Mouse (Mus musculus) right cerebral cortex, postnatal 36 days (tissue): ENCODE results near the gene Ppm1k.
"Not testable (repeated sequence)": the region's sequence is repeated elsewhere in the genome, so short reads cannot be mapped to it uniquely, and the experiment has no call there.

ENCODE experiments used
- DNase-seq, 2 experiments: peaks; one replicate each; pipeline ENCODE4 v3.0.0; 2022; ENCODE audit warnings: low spot score in 2 of 2, mixed read lengths in 1 of 2

Ppm1k gene

DNA sequence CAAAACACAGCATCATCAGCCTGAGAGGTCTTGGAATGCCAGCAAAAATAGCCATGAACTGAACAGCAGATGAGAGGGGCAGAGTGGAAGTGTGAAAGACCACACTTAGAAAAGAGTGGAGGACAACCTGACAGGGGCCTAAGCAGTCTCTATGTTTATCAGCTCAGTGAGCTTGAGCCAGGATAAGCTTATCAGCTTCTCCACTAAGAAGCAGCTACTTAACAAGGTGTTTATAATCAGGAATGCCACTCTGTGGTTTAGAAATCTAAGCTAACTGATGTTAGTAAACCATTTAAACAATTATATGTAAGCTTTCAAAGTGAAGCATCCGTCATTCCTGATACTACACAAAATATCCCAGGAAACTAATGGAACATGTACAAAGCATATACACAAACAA is 3.2 kb downstream of the Ppm1k start:
- no peak for DNase-seq

GRCm38 (mm10) chr6:57531441-57531840 is 3.8 kb downstream of the Ppm1k start:
- DNase-seq = no peak

DNA sequence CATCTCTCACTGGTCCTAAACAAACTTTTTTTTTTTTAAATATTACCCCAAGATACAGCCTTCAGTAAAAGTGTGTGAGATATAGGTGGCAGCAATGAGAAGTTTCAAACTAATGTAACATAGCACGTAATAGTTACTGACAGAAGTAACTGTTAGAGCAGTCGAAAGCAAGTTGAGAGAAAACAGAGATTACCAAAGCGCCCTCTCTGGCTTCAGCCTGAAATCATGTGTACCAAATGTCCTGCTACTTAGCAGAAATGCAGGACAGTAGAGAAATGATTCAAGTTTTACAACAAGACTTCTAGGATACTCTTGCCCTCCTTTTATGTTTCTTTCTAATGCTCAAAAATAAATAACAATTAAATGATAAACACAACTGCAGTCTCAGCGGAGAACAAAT is 4.3 kb downstream of the Ppm1k start:
- no peak for DNase-seq

DNA sequence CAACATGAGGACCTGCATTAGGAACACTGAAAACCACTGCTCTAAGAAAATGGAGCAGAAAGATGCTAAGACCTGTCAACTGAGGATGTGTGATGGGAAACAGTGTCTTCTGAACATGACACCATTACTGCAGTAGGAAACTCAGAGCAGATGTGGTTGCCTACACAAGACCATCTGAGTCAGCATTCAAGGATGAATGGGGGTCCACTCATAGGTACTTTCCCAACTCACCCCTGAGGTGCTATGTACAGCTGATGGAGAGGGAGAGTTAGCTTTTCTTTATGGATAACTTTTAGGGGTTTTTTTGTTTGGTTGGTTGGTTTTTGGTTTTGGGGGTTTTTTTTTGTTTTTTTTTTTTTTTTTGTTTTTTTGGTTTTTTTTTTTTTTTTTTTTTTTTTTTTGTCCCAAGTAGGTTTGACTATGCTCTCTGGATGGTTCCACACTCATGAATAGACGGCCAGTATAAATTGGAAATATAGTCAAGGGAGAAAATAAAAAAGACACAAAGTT is 5.9 kb downstream of the Ppm1k start:
- no peak for DNase-seq

GRCm38 (mm10) chr6:57526933-57527332 is 8.3 kb downstream of the Ppm1k start:
- DNase-seq = no peak

DNA sequence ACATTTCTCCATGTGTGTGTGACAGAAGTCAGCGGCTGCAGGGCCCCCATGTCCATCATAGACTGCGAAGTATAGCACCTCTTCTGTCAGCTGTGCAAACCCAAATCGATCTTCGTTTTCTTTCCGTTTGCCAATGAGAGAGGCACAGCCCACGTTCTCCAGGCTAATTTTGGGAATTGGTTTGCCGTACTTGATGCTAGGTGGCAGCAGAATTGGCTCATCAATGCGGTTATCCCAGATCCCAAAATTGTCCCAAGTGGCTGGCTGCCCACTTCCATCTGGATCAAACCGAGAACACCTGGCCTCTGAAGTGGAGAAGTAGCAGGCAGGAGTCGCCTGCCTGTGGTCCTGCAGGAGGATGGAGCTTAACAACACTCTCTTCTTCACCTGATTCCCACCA is 10.5 kb downstream of the Ppm1k start:
- peak in 1 of 2 experiments; percentile 15 for DNase-seq

GRCm38 (mm10) chr6:57520749-57521652 is 14.3 kb downstream of the Ppm1k start:
- DNase-seq = no peak

GRCm38 (mm10) chr6:57514035-57514374 is 21.3 kb downstream of the Ppm1k start:
- DNase-seq = no peak

DNA sequence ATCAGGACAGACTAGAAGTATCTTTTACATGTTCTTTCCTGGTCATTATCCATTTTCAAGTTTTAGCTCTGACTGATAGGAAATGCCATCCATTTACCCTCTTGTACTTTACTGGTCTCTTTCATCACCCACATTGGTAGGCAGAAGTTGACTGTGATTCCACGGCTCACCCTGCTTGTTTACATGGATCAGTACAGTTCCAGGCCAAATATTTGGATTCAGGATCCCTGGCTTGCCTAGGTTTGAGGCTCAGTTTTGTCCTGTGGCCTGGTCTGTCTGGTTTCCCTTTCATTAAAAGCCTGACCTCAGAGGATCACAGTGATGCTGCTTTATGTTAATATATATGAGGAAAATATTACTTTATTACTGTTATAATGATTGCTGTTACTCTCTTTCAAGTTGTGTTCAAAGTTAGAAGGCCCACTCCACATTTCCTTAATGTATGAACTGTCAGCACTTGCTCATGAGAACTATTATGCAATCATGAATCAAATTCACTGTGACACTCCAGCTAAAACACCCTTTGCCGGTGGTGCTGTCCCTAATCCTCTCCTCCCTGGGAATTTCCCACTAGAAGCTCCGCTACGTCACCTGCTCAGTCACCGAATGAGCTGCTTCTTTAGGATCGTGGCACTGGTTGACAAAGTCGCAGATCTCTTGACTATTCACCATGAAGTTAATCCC is 21.8 kb downstream of the Ppm1k start:
- DNase-seq = no peak

GRCm38 (mm10) chr6:57511899-57512298 is 23.4 kb downstream of the Ppm1k start:
- peak; percentile 36 to 77 for DNase-seq

DNA sequence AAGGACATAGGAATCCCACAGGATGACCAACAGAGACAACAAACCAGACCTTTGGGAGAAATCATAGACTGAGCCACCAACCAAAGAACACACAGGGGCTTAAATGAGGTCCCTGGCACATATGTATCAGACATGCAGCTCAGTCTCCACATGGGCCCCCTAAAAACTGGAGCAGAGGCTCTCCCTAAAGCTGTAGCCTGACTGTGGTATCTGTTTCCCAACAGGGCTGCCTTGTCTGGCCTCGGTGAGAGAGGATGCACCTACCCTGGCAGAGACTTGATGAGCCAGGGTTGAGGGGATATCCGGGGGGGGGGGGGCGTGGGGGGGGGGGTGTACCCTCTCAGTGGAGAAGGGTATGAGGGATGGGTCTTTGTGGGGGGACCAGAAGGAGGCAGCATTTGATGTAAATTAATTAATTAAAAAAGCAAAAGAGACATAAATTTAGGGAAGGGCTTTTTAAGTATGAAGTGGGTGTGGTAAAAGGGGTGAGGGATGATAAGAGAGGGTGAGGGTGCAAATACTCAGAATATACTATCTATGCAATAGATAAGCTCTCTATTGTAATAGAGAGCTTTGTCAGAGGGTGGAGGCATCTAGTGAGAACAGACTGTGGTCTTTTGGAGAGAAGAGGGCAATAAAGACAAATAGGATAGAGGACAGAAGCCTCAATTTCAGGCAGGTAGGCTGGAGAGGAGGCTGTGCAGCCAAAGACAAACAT is 31.4 kb downstream of the Ppm1k start:
- DNase-seq = no peak

DNA sequence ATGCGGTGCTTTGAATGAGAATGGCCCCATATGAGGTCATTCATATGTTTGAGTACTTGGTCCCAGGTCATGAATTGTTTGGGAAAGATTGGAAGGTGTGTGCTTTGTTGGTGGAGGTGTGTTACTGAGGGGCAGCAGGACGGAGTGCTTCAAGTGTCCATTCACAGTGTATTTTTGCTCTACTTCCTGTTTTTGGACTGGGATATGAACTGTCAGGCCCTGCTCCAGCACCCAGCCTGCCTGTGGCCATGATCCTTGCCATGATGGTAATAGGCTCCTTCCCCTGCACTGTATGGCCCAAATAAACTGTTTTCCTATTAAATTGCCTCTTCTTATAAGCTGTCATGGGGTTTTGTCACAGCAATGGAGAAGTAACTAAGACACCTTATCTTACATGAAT is 36.1 kb downstream of the Ppm1k start:
- no peak for DNase-seq

- DNase-seq = not testable (repeated sequence)
Measured at GRCm38 (mm10) chr6:57468161-57468560, 67.1 kb downstream of the Ppm1k start.
